Mouse (Mus musculus) cortical plate, adult 2 months (tissue): ENCODE measurements around the gene Ect2l. TPM values are rescaled to one million over a fixed set of nuclear protein-coding genes. Genes with fewer than 3 reads are reported as not detected.

Experiments used
- H3K27ac ChIP-seq: fragments of 200-500 bp; 2 replicates; pipeline ENCODE4 v1.5.1; 2012; ENCODE audit warnings: low read length, control low read depth, inconsistent platforms; ENCODE audit not compliant: insufficient read depth
- H3K4me1 ChIP-seq: fragments of 200-500 bp; 2 replicates; pipeline ENCODE4 v1.6.1; 2011; ENCODE audit warnings: low read length; ENCODE audit not compliant: control insufficient read depth, insufficient read depth
- H3K4me3 ChIP-seq: fragments of 200-500 bp; 2 replicates; pipeline ENCODE4 v1.5.1; 2011; ENCODE audit warnings: mild to moderate bottlenecking, low read length, control low read depth; ENCODE audit not compliant: insufficient read depth
- CTCF ChIP-seq: fragments of 200-500 bp; IDR thresholded peaks from 2 replicates; pipeline ENCODE4 v1.5.1; 2011; ENCODE audit warnings: mild to moderate bottlenecking, control low read depth, low read length; ENCODE audit not compliant: insufficient read depth; ENCODE audit errors: extremely low read depth
- POLR2A ChIP-seq: fragments of 200-500 bp; IDR thresholded peaks from 2 replicates; pipeline ENCODE4 v1.6.1; 2011; ENCODE audit warnings: mild to moderate bottlenecking, low read length, control low read depth; ENCODE audit not compliant: insufficient read depth; ENCODE audit errors: extremely low read depth
- polyA plus RNA-seq: library from polyadenylated mRNA; depleted of rRNA; stranded (reverse); fragments of >200 nt; gene quantifications from 2 replicates; pipeline ENCODE4 v1.2.3, GENCODE M21; 2012; rRNA removed

Ect2l gene
- 0.28 and 0.29 TPM in 2 replicates for polyA plus RNA-seq

GRCm38 (mm10) chr10:18210726-18211125 lies at the start of gene Ect2l:
TSS of gene Ect2l (minus strand) at chr10:18210890.
- no peak within 1 kb of the TSS for H3K4me3 ChIP-seq
- no peak within 1 kb of the TSS for H3K27ac ChIP-seq
- TF ChIP-seq POLR2A: no peak
- peak; percentile 71 for TF ChIP-seq CTCF
- no peaks in the 10 kb centered on the region for H3K4me1 ChIP-seq

DNA sequence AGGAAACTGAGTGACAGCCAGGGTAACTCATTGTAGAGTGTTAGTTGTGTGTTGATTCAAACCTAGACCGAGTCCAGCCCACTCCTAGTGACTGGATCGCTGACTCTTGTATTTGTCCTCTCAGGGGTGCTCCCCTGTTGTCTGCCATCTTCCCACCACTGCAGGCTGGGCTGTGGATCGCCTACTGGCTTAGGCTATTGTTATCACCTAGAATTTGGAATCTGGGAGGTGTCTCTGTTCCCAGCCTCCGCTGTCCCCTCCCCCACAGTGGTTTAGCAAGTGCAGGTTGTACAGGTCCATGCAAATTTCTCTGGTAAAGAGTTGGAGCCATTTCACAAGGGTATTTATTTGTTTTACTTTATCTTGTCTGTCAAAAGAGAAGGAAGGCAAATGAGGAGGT lies 40.7 kb upstream of the Ect2l start:
- no peak overlapping the region for H3K4me3 ChIP-seq
- no peak for TF ChIP-seq CTCF
- TF ChIP-seq POLR2A: no peak
- H3K4me1 ChIP-seq: no peaks in the 10 kb centered on the region
- no peak overlapping the region for H3K27ac ChIP-seq

- H3K4me1 ChIP-seq: no peaks in the 10 kb centered on the region
- H3K4me3 ChIP-seq: no peak overlapping the region
- H3K27ac ChIP-seq: no peak overlapping the region
- TF ChIP-seq CTCF: peak; percentile 18; the same call in 1 of the 2 replicates
- no peak for TF ChIP-seq POLR2A
Measured at GRCm38 (mm10) chr10:18243614-18244013, 32.9 kb upstream of the Ect2l start.

DNA sequence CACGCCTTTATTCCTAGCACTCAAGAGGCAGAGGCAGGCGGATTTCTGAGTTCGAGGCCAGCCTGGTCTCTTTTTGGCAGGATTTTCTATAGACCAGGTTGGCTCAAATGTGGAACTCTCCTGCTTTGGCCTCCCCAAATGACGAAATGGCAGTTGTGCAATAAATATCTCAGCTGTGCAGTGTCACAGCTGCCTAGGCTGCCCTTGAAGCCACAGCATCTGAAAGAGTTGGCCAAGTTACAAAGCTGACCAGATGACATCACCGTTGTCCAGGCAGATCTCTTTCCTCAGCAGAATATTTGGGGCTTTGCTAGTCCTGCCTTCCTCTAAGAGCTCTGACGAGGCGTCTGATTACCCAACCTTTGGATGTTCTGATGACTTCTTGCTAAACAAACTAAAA lies 26.5 kb upstream of the Ect2l start:
- Histone ChIP-seq H3K27ac (no peak overlapping the region), H3K4me1 (no peaks in the 10 kb centered on the region), H3K4me3 (no peak overlapping the region)
- no peak for TF ChIP-seq CTCF
- no peak for TF ChIP-seq POLR2A

GRCm38 (mm10) chr10:18236328-18236927 lies 25.7 kb upstream of the Ect2l start:
- TF ChIP-seq CTCF: no peak
- Histone ChIP-seq H3K27ac (no peak overlapping the region), H3K4me3 (no peak overlapping the region)

DNA sequence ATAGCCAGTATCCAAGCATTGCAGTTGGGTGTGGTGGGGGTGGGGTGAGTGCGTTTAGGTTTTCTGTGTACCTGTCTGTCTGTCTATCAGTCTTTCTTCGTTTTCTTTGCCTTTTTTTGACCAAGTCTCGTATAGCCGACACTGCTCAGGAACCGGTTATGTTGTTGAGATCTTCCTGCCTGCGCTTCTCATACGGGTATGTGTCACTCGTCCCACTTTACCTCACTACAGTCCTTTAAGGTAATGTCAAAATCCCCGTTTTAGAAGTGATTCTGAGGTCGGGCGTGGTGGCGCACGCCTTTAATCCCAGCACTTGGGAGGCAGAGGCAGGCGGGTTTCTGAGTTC lies 24.7 kb upstream of the Ect2l start:
- H3K27ac ChIP-seq: peak overlapping the region; percentile 54; the same call in 1 of the 2 replicates
- TF ChIP-seq POLR2A: no peak
- no peak for TF ChIP-seq CTCF
- H3K4me3 ChIP-seq: peak overlapping the region; percentile 68
- H3K4me1 ChIP-seq: no peaks in the 10 kb centered on the region

More at GRCm38 (mm10) chr10:18236328-18236927, 25.7 kb upstream of the Ect2l start:
- H3K4me1 ChIP-seq: no peaks in the 10 kb centered on the region

DNA sequence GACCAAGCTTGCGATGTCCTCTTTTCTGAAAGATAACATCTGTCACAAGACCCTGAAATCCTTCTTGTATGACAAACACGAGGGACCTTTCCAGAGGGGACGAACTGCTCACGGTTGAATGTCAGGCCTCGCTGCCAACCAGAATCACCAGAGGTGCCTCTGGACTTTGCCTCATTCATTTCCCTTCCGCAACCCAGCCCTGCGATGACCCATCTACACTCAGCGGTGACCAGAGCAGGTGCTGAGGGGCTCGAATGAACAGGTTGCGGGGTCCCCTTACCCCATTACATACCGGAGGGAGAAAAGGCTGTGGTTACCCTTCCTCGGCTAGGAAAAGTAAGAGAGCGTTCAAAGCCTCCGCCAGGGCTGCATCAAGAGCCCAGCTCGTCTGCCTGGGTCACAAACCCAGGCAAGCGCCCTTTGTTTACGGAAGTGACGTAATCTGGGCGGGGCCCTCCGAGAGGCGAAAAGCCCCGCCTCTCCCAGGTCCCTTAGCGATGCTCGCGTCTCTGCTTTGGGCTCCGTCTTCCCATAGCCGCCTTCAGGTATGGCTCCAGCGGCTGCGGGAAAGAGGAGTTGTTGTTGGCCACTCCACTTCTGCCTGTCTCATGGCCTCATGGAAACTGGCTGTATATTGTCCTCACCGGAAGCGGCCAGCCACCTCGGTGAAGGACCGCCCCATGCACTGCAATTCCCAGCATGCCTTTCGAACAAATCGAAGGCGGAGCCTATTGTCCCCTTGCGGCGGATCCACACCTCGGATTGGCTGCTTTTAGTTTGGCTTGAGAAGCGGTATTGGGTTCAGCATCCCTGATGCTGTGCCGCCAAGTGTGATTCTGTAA lies 24.1 kb upstream of the Ect2l start, which contains the start of gene Ccdc28a:
Ccdc28a (minus strand) TSS at position 439 of the 842 bp plus-strand sequence.
- TF ChIP-seq CTCF: no peak
- peak; percentile 95 for TF ChIP-seq POLR2A

GRCm38 (mm10) chr10:18233891-18234290 lies 23.2 kb upstream of the Ect2l start:
- H3K4me1 ChIP-seq: no peaks in the 10 kb centered on the region
- TF ChIP-seq POLR2A: no peak
- TF ChIP-seq CTCF: no peak
- H3K27ac ChIP-seq: no peak overlapping the region
- H3K4me3 ChIP-seq: peak overlapping the region; percentile 68; the same call in 1 of the 2 replicates

More for the DNA sequence above, 24.1 kb upstream of the Ect2l start, which contains the start of gene Ccdc28a:
- H3K4me1 ChIP-seq: no peaks in the 10 kb centered on the region
- H3K4me3 ChIP-seq: peak within 1 kb of the TSS; percentile 68
- peak within 1 kb of the TSS; percentile 87 for H3K27ac ChIP-seq

GRCm38 (mm10) chr10:18224386-18224785 lies 13.7 kb upstream of the Ect2l start:
- TF ChIP-seq CTCF (no peak), POLR2A (no peak)
- H3K27ac ChIP-seq: no peak overlapping the region
- H3K4me1 ChIP-seq: no peaks in the 10 kb centered on the region; the same call in 1 of the 2 replicates
- no peak overlapping the region for H3K4me3 ChIP-seq

DNA sequence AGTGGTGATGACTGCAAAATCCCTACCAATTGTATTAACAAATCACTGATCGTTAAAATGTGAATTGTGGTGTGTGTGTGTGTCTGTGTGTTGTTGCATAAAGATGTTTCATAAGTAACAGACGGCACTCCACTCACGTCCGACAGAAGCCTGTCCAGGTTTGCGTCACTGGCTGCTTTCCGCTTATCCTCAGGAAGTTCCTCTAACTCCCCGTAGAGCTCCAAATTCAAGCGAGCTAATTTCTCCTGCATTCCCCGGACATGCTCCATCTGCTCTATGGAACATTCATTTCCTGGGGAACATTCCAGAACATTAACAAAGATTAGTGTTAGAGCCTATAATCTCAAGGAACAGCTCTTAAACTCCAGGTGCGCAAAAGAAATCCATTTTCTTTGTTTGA lies 8.7 kb upstream of the Ect2l start:
- Histone ChIP-seq H3K4me3 (no peak overlapping the region), H3K4me1 (no peaks in the 10 kb centered on the region), H3K27ac (no peak overlapping the region)
- TF ChIP-seq CTCF (no peak), POLR2A (no peak)
